Mouse (Mus musculus): Measurements from ENCODE around the gene Bcl2a1b.
"Not testable (repeated sequence)": the region's sequence is repeated elsewhere in the genome, so short reads cannot be mapped to it uniquely, and the experiment has no call there.

The Bcl2a1b gene

GRCm38 (mm10) chr9:89240516-89241019, 41.6 kb downstream of the Bcl2a1b start:
- not testable (repeated sequence) for DNase-seq (ENCODE audit: low spot score in 2 of 2)

GRCm38 (mm10) chr9:89253400-89253799, 54.4 kb downstream of the Bcl2a1b start:
- DNase-seq (ENCODE audit: low spot score in 2 of 2), result no peak

GRCm38 (mm10) chr9:89256556-89257335, 57.7 kb downstream of the Bcl2a1b start:
- peak in 1 of 2 experiments; percentile 3 for DNase-seq (ENCODE audit: low spot score in 2 of 2)

Measured in spleen, postnatal 36 days (tissue).